Mouse (Mus musculus) forebrain, embryonic 14.5 days (tissue): ENCODE results near the gene Lingo1. TPM values are rescaled to one million over a fixed set of nuclear protein-coding genes. Genes with fewer than 3 reads are reported as not detected.

Experiments used
- ATAC-seq: fragments of 200-750 bp; cut with Nextera tagmentation; 2 replicates; pipeline ENCODE4 v1.8.0; 2017; ENCODE audit warnings: mild to moderate bottlenecking, moderate library complexity
- DNase-seq: peaks from one replicate; pipeline ENCODE4 v3.0.0-alpha.2; 2015; ENCODE audit warnings: low spot score
- H3K27ac ChIP-seq: fragments of 300-500 bp; sonication (generic); 2 replicates; pipeline ENCODE4 v1.5.1; 2014; ENCODE audit warnings: low read depth, mild to moderate bottlenecking, control low read depth, low read length, moderate library complexity
- H3K27me3 ChIP-seq: fragments of 300-500 bp; sonication (generic); replicated peaks from 2 replicates; pipeline ENCODE4 v1.6.1; 2014; ENCODE audit warnings: low read length, control low read depth, mixed read lengths; ENCODE audit not compliant: control insufficient read depth, insufficient read depth
- H3K36me3 ChIP-seq: fragments of 300-500 bp; sonication (generic); 2 replicates; pipeline ENCODE4 v1.6.1; 2014; ENCODE audit warnings: low read length, control low read depth; ENCODE audit not compliant: control insufficient read depth, insufficient read depth
- H3K4me1 ChIP-seq: fragments of 300-500 bp; sonication (generic); 2 replicates; pipeline ENCODE4 v1.6.1; 2014; ENCODE audit warnings: antibody characterized with exemption, low read length, control low read depth; ENCODE audit not compliant: control insufficient read depth, insufficient read depth
- H3K4me2 ChIP-seq: fragments of 300-500 bp; sonication (generic); 2 replicates; pipeline ENCODE4 v1.6.1; 2014; ENCODE audit warnings: mild to moderate bottlenecking, control low read depth, low read length
- H3K4me3 ChIP-seq: fragments of 300-500 bp; sonication (generic); 2 replicates; pipeline ENCODE4 v1.5.1; 2014; ENCODE audit warnings: low read depth, low read length, control low read depth
- H3K9ac ChIP-seq: fragments of 300-500 bp; sonication (generic); 2 replicates; pipeline ENCODE4 v1.6.1; 2014; ENCODE audit warnings: mild to moderate bottlenecking, low read length, control low read depth, moderate library complexity
- H3K9me3 ChIP-seq: fragments of 300-500 bp; sonication (generic); replicated peaks from 2 replicates; pipeline ENCODE4 v1.6.1; 2016; ENCODE audit warnings: low read length, control low read depth, mixed read lengths; ENCODE audit not compliant: control insufficient read depth
- WGBS: fragments of 180-500 bp; shearing (Covaris S2); extraction: QIAGEN DNeasy Blood & Tissue Kit; methylation state at CpG from one replicate; pipeline ENCODE4 v1.1.7; 2014; 5-methylcytosine and 5-hydroxymethylcytosine counted together
- polyA plus RNA-seq: library from polyadenylated mRNA; unstranded; fragments of >200 nt; fragmentation: Nextera tagmentation; extraction: Ambion mirVana; gene quantifications from 2 replicates; pipeline ENCODE4 v1.2.1, GENCODE M21; 2014

Gene Lingo1
- polyA plus RNA-seq, 1 experiment from 2014 or later, result 19.0 TPM

DNA sequence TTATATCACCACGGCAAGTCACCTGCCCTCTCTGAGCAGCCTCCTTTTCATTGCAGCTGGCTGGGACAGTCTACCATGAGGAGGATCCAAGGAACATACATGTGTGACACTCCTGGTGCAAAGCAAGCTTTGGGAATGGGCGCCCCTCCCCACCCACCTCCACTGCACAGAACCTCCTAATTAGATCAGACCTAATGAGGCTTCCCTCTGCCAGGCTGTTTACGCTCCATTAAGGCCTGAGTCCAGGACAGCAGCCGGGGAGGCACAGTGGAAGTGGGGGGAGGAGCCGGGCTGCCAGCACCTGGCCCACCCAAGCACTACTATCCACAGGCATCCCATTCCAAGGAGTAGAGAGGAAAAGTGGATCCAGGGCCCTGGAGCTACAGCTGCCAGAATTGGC lies 152.8 kb downstream of the Lingo1 start:
- no peak overlapping the region for H3K4me3 ChIP-seq
- H3K9me3 ChIP-seq, result no peaks in the 10 kb centered on the region
- peaks cover 16% of the 10 kb centered on the region; the same call in 1 of the 2 replicates for H3K4me1 ChIP-seq
- peaks cover 30% of the 10 kb centered on the region for H3K27me3 ChIP-seq
- no peaks in the 10 kb centered on the region for H3K36me3 ChIP-seq
- no peak overlapping the region for H3K27ac ChIP-seq
- WGBS, result 11% methylated on average over 5 of the region's 5 CpGs
- ATAC-seq (peak; percentile 84), DNase-seq (peak; percentile 77)
- no peak overlapping the region for H3K4me2 ChIP-seq
- H3K9ac ChIP-seq, result no peak overlapping the region

DNA sequence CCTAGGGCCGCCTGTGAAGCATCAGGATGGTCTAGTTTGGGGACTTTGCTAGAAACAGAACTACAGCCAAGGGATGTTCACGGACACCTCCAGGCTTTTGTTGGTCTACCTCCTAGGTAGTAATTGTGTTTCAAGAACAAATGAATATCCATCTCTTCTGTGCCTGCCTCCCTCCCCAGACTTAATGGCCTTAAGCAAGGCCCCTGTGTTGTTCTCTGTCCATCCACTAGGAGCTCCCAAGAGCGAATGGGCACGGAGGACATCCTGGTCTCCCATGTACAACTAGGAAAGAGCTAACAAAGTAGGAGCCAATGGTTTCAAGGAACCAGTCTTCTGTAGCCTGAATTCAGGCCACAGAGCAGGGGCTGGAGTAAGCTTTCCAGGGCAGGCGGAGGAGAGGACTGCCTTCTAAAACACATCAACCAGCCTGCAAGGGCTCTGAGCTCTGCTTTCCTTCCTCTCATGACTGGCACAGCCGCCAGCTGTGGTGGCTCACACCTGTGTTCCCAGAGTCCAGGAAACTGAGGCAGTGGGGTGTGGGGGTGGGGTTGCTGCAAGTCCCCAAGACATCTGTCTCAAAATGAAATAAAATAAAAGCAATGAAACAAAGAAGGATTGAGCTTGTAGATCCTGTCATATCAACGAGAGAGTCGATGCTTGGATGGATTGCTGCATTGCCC lies 157.9 kb downstream of the Lingo1 start:
- no peak for ATAC-seq
- no peak overlapping the region for H3K27ac ChIP-seq
- H3K4me3 ChIP-seq, result no peak overlapping the region
- peaks cover 20% of the 10 kb centered on the region; the same call in 1 of the 2 replicates for H3K4me1 ChIP-seq
- H3K36me3 ChIP-seq, result no peaks in the 10 kb centered on the region
- peaks cover 35% of the 10 kb centered on the region for H3K27me3 ChIP-seq
- 54% methylated on average over 8 of the region's 8 CpGs for WGBS
- H3K9ac ChIP-seq, result no peak overlapping the region
- peak; percentile 59 for DNase-seq
- H3K9me3 ChIP-seq, result no peaks in the 10 kb centered on the region
- no peak overlapping the region for H3K4me2 ChIP-seq

GRCm38 (mm10) chr9:56637403-56637857 lies 158.8 kb downstream of the Lingo1 start:
- Histone ChIP-seq H3K4me1 (peaks cover 18% of the 10 kb centered on the region; the same call in 1 of the 2 replicates), H3K4me3 (peak overlapping the region; percentile 9; the same call in 1 of the 2 replicates), H3K4me2 (peak overlapping the region; percentile 25; the same call in 1 of the 2 replicates), H3K27ac (no peak overlapping the region), H3K9me3 (no peaks in the 10 kb centered on the region), H3K36me3 (no peaks in the 10 kb centered on the region), H3K27me3 (peaks cover 44% of the 10 kb centered on the region), H3K9ac (no peak overlapping the region)
- ATAC-seq, result no peak
- DNase-seq, result no peak
- 3% methylated on average over 25 of the region's 29 CpGs for WGBS

DNA sequence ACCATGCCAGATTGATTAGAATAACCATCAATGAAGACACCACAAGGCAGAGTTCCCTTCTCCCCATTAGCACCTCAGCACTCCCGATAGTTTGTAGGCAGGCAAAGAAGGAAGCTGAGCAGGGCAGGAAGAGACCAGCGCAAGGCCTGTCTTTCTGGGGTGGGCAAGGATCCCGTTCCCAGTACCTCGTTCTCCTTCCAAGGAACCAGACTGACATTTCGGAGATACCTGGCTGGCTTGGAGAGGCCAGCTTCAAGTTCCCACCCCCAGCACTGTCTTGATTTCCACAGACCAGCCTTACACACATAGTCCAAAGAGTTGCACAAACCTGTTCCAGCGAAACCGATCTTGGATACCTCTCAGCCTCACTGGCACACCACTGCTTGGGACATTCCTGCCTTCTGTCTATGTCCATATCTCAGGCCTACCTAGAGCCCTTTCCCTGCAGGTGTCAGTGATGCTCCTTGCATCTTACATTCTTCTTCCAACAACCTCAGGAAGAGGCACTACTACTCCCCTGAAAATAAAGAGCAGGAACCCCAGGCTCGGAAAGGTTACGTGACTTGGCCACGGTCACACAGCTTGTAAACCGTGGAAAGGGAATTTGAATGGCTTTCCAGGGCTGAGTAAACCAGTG lies 159.4 kb downstream of the Lingo1 start:
- WGBS, result 44% methylated on average over 11 of the region's 11 CpGs
- Histone ChIP-seq H3K4me2 (peak overlapping the region; percentile 25; the same call in 1 of the 2 replicates), H3K9ac (no peak overlapping the region), H3K36me3 (no peaks in the 10 kb centered on the region), H3K27ac (no peak overlapping the region), H3K27me3 (peaks cover 41% of the 10 kb centered on the region), H3K4me1 (peaks cover 18% of the 10 kb centered on the region; the same call in 1 of the 2 replicates), H3K4me3 (no peak overlapping the region), H3K9me3 (no peaks in the 10 kb centered on the region)
- DNase-seq, result no peak
- ATAC-seq, result no peak

GRCm38 (mm10) chr9:56636214-56636613 lies 160.1 kb downstream of the Lingo1 start:
- Histone ChIP-seq H3K9ac (peak overlapping the region; percentile 85), H3K4me3 (peak overlapping the region; percentile 63), H3K4me2 (peak overlapping the region; percentile 95), H3K27me3 (peaks cover 41% of the 10 kb centered on the region), H3K27ac (peak overlapping the region; percentile 24; the same call in 1 of the 2 replicates), H3K9me3 (no peaks in the 10 kb centered on the region), H3K4me1 (peaks cover 18% of the 10 kb centered on the region; the same call in 1 of the 2 replicates), H3K36me3 (no peaks in the 10 kb centered on the region)
- under 1% methylated on average over 10 of the region's 10 CpGs for WGBS
- ATAC-seq, result peak; percentile 67
- DNase-seq, result peak; percentile 93

- peak; percentile 64 for ATAC-seq
- H3K4me2 ChIP-seq, result peak overlapping the region; percentile 95
- H3K36me3 ChIP-seq, result no peaks in the 10 kb centered on the region
- H3K27me3 ChIP-seq, result peaks cover 38% of the 10 kb centered on the region
- H3K9ac ChIP-seq, result peak overlapping the region; percentile 85
- H3K9me3 ChIP-seq, result no peaks in the 10 kb centered on the region
- peak; percentile 86 for DNase-seq
- 1% methylated on average over 50 of the region's 68 CpGs for WGBS
- peak overlapping the region; percentile 75 for H3K27ac ChIP-seq
- peaks cover 18% of the 10 kb centered on the region; the same call in 1 of the 2 replicates for H3K4me1 ChIP-seq
- peak overlapping the region; percentile 63 for H3K4me3 ChIP-seq
Measured at GRCm38 (mm10) chr9:56635498-56636121, 160.7 kb downstream of the Lingo1 start.

- H3K9me3 ChIP-seq, result no peaks in the 10 kb centered on the region
- H3K27ac ChIP-seq, result peak overlapping the region; percentile 75
- WGBS, result under 1% methylated on average over 32 of the region's 40 CpGs
- H3K27me3 ChIP-seq, result peaks cover 38% of the 10 kb centered on the region
- H3K4me2 ChIP-seq, result peak overlapping the region; percentile 95
- DNase-seq (peak; percentile 29), ATAC-seq (peak; percentile 35; the same call in 1 of the 2 replicates)
- peak overlapping the region; percentile 63 for H3K4me3 ChIP-seq
- H3K9ac ChIP-seq, result peak overlapping the region; percentile 85
- H3K36me3 ChIP-seq, result no peaks in the 10 kb centered on the region
- H3K4me1 ChIP-seq, result peaks cover 16% of the 10 kb centered on the region; the same call in 1 of the 2 replicates
Measured at GRCm38 (mm10) chr9:56635121-56635497, 161.2 kb downstream of the Lingo1 start.

- H3K9me3 ChIP-seq, result no peaks in the 10 kb centered on the region
- 2% methylated on average over 25 of the region's 25 CpGs for WGBS
- DNase-seq, result peak; percentile 31
- ATAC-seq, result no peak
- H3K27me3 ChIP-seq, result peaks cover 38% of the 10 kb centered on the region
- no peaks in the 10 kb centered on the region for H3K36me3 ChIP-seq
- H3K4me3 ChIP-seq, result peak overlapping the region; percentile 63
- peak overlapping the region; percentile 95 for H3K4me2 ChIP-seq
- peak overlapping the region; percentile 85 for H3K9ac ChIP-seq
- peaks cover 13% of the 10 kb centered on the region; the same call in 1 of the 2 replicates for H3K4me1 ChIP-seq
- H3K27ac ChIP-seq, result peak overlapping the region; percentile 75
Measured at GRCm38 (mm10) chr9:56634406-56635120, 161.7 kb downstream of the Lingo1 start.
